In the genomic region with DNA sequence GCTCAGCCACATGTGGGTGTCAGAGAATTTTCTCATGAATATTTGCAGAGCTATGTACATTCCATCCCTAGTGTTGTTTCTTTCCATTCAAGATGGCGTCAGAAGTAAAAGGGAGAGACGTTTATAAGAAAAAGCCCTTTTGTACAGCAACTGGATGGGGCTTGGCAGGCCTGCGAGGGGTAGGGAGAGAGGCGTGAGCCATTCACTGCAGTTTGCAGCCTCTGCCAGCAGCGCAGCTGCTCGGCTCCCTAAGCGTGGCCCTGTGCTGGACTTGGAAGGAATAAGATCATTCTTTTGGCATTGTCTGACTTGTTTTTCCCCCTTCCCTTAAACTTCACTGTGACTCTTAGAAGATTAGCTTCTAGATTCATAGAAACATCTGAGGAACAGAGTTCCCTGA, we compare ENCODE assay signal across 9 mouse cellular contexts. TPM values are rescaled to one million over a fixed set of nuclear protein-coding genes. Genes with fewer than 3 reads are reported as not detected.
DNase-seq lines count a peak whose midpoint lies in the region; ATAC-seq and TF ChIP-seq lines count a peak whose summit lies in the region.
"Had no signal": no experiment of that assay in that cellular context is flagged by ENCODE, and none has a peak within 500 bp of the region (broad histone marks: within the 10 kb centered on the region; RNA-seq: fewer than 3 reads in every experiment).

No protein-coding gene starts in this region.

- H3K4me1 ChIP-seq in forebrain, postnatal 0 days (ENCODE audit: insufficient read depth) = no peaks in the 10 kb centered on the region
- no peaks in the 10 kb centered on the region for H3K4me1 ChIP-seq in forebrain, embryonic 10.5 days
- H3K4me1 ChIP-seq: neural tube, embryonic 12.5 days had no signal

- no peak overlapping the region for H3K4me3 ChIP-seq in forebrain, postnatal 0 days (ENCODE audit: low read depth, low read length)
- H3K4me3 ChIP-seq in forebrain, embryonic 10.5 days = no peak overlapping the region
- H3K4me3 ChIP-seq: neural tube, embryonic 12.5 days had no signal

- H3K4me2 ChIP-seq in forebrain, postnatal 0 days (ENCODE audit: low read depth) = no peak overlapping the region
- H3K4me2 ChIP-seq: neural tube, embryonic 12.5 days had no signal

- no peak for TF ChIP-seq CTCF in forebrain, postnatal 0 days (IDR thresholded peaks at IDR 0.05; ENCODE audit: low read depth)

- DNase-seq in forebrain, postnatal 0 days = peak; percentile 45
- DNase-seq in forebrain, embryonic 10.5 days (ENCODE audit: extremely low spot score, low spot score) = no peak
- DNase-seq in ovary, adult 18-20 months (ENCODE audit: low spot score) = peak; percentile 51
- no peak for DNase-seq in ovary, postnatal 10 days (ENCODE audit: low spot score)
- DNase-seq in kidney, postnatal 25 days = peak; percentile 24 to 47
- DNase-seq in testis, postnatal 14 days (ENCODE audit: low spot score) = peak; percentile 69
- no peak for DNase-seq in embryo, embryonic 10 days (ENCODE audit: low spot score)
- DNase-seq in thymus, adult 18-20 months = no peak

- H3K9me3 ChIP-seq in forebrain, postnatal 0 days (ENCODE audit: low read length) = no peaks in the 10 kb centered on the region
- no peaks in the 10 kb centered on the region for H3K9me3 ChIP-seq in forebrain, embryonic 10.5 days
- H3K9me3 ChIP-seq: neural tube, embryonic 12.5 days had no signal

- peak; percentile 81 for ATAC-seq in forebrain, postnatal 0 days

- no peaks in the 10 kb centered on the region for H3K36me3 ChIP-seq in forebrain, postnatal 0 days (ENCODE audit: insufficient read depth)
- 0 out of 2 replicates have a peak, but pooled peaks cover 2% of the 10 kb centered on the region for H3K36me3 ChIP-seq in forebrain, embryonic 10.5 days (replicated peaks)
- H3K36me3 ChIP-seq: neural tube, embryonic 12.5 days had no signal

- H3K27me3 ChIP-seq in forebrain, postnatal 0 days (ENCODE audit: insufficient read depth, low read length) = no peaks in the 10 kb centered on the region
- no peaks in the 10 kb centered on the region for H3K27me3 ChIP-seq in forebrain, embryonic 10.5 days (ENCODE audit: poor library complexity, severe bottlenecking)
- H3K27me3 ChIP-seq: neural tube, embryonic 12.5 days had no signal

- WGBS in forebrain, postnatal 0 days = 30% methylated on average over 7 of the region's 7 CpGs
- 87% methylated on average over 7 of the region's 7 CpGs for WGBS in forebrain, embryonic 10.5 days

- no peak overlapping the region for H3K27ac ChIP-seq in forebrain, postnatal 0 days (ENCODE audit: low read depth, low read length)
- H3K27ac ChIP-seq in forebrain, embryonic 10.5 days = no peak overlapping the region
- H3K27ac ChIP-seq: neural tube, embryonic 12.5 days had no signal

- no peak overlapping the region for H3K9ac ChIP-seq in forebrain, postnatal 0 days
- H3K9ac ChIP-seq: neural tube, embryonic 12.5 days had no signal

RNA-seq across cellular contexts. Expression of a gene that starts 14.9 kb away (rescaled TPM):
- total RNA-seq in forebrain, postnatal 0 days (2014; rRNA removed) = 8.5 and 11.8 TPM in 2 replicates
- polyA plus RNA-seq in forebrain, postnatal 0 days (2015; fragmentation: Nextera tagmentation; extraction: Ambion mirVana) = 0.92 and 1.8 TPM in 2 replicates
- 2.4 and 2.9 TPM in 2 replicates for polyA plus RNA-seq in forebrain, embryonic 10.5 days (2016; fragmentation: Nextera tagmentation; extraction: Ambion mirVana)

RNA-seq across cellular contexts. Expression of a gene that starts 34.5 kb away (rescaled TPM):
- 38.2 and 38.5 TPM in 2 replicates for total RNA-seq in forebrain, postnatal 0 days (2014; rRNA removed)
- 23.2 and 26.1 TPM in 2 replicates for polyA plus RNA-seq in forebrain, postnatal 0 days (2015; fragmentation: Nextera tagmentation; extraction: Ambion mirVana)
- polyA plus RNA-seq in forebrain, embryonic 10.5 days (2016; fragmentation: Nextera tagmentation; extraction: Ambion mirVana) = 29.3 and 32.0 TPM in 2 replicates

RNA-seq across cellular contexts. Expression of a gene that starts 34.7 kb away (rescaled TPM):
- 30.6 and 33.8 TPM in 2 replicates for total RNA-seq in forebrain, postnatal 0 days (2014; rRNA removed)
- polyA plus RNA-seq in forebrain, postnatal 0 days (2015; fragmentation: Nextera tagmentation; extraction: Ambion mirVana) = 20.5 and 36.8 TPM in 2 replicates
- polyA plus RNA-seq in forebrain, embryonic 10.5 days (2016; fragmentation: Nextera tagmentation; extraction: Ambion mirVana) = 40.5 and 43.7 TPM in 2 replicates

Comparison
In these comparisons a context has a peak if more than half of its experiments do, and no peak if none do; other contexts are left out.
1. DNase-seq: peak in forebrain, postnatal 0 days (single experiment), ovary, adult 18-20 months (single experiment), kidney, postnatal 25 days (2 of 2) and testis, postnatal 14 days (single experiment); none in forebrain, embryonic 10.5 days (single experiment), ovary, postnatal 10 days (single experiment), embryo, embryonic 10 days (single experiment) and thymus, adult 18-20 months (0 of 2).